Mouse (Mus musculus): ENCODE data around the gene Tsc22d1.

Gene Tsc22d1

DNA sequence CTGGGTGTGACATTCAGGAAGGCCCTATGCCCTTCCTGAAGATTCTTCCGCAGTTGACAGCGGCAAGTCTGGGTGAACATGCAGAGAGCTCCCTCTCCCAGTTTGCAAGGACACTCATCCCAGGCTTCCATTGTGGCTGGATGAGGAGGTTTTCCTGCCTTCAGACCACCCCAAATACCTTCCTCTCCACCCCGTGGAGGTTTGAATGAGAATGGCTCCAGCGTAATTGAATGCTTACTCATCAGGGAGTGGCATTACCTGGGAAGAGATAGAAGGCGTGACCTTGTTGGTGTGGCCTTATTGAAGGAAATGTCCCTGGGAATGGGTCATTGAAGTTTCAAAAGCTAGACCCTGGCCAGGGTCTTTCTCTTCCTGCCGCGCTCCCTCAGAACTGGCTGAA lies 100.9 kb downstream of the Tsc22d1 start:
- no peak for DNase-seq (ENCODE audit: low spot score in 2 of 2)

DNA sequence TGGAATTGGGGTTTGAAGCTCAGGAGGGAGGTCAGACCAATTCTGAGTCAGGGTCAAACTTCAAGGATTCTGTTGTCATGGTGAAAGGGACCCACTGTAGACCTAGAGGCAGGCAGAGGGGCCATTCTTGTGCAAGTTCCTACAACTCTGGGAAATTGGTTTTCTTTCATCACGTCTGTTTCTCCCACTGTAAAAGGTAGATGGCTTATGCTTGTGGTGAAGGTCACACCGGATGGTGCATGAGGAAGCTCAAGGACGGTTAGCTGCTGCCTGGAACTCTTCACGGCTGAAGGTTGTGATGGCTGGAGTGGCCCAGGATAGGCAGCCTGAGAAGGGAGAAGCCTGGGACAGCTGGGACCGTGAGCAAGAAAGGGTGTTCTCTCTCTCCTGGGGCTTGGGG lies 103.5 kb downstream of the Tsc22d1 start:
- no peak for DNase-seq (ENCODE audit: low spot score in 2 of 2)

DNA sequence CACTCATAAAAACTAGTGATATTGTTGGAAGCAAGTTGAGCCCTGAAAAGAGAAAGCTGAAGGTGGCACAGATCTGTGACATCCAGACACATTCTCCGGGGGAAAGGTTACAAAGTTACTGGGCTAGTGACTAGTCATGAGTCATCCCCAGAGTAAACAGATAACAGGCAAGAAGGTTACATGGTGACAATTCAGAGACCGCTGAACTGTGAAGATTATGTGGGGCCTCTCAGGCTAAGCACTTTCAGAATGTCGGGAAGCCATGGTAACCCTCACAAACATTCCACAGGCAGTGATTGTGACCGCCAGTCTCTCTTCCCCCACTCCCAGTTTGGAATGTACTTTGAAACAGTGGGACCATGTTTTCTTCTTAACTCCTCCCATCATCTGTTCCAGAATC lies 105.8 kb downstream of the Tsc22d1 start:
- no peak for DNase-seq (ENCODE audit: low spot score in 2 of 2)

DNA sequence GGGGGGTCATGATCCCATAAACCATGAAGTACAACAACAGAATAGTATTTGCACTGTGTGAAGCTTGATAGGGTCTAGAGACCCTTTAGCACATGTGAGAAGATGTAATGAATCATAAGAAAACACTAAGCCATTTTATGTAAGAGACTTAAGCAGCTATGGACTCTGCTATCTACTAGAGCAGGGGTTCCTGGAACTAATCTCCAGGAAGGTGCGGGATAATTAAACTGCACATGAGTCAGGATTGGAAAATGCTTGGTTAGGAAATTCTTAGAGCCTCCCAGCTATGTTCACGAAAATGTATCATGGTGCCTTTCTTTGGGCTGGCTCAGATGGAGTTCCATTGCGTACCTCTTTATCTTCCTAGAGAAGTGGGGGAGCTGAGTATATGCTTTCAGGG lies 106.5 kb downstream of the Tsc22d1 start:
- DNase-seq (ENCODE audit: low spot score in 2 of 2): no peak

DNA sequence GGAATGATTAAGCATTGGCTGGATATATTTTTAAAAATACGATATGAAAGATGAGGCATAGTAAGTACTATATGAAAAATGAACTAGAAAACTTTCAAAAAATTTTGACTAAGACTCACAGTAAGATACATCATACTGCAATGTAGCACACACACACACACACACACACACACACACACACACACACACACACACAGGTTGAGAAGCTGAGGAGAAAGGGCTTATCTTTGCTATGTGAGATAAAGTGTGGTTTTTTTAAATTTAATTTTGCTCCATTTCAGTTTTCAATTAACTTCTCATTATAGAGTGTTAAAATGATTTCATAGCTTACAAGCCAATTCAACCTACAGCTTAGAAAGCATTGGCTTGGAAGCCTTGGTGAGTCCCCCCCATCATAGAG lies 108.6 kb downstream of the Tsc22d1 start:
- no peak for DNase-seq (ENCODE audit: low spot score in 2 of 2)

DNA sequence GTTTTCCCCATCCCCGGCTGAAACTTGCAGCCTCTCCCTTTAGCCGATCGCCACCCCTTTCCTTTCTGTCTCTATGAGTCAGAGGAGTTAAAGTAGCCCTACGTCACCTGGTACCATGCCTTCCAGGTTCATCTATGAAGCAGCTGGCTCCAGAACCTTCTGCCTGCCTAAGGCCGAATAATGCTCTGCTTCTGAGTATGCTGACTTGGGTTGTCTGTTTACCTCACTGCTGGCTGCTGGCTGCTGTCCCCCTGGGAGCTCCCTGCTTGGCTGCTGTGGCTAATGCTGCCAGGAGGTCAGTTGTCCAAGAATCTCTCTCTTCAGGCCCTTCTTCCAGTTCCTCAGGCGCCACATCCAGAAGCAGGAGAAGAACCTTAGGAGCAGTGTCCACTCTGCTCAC lies 111.7 kb downstream of the Tsc22d1 start:
- no peak for DNase-seq (ENCODE audit: low spot score in 2 of 2)

DNA sequence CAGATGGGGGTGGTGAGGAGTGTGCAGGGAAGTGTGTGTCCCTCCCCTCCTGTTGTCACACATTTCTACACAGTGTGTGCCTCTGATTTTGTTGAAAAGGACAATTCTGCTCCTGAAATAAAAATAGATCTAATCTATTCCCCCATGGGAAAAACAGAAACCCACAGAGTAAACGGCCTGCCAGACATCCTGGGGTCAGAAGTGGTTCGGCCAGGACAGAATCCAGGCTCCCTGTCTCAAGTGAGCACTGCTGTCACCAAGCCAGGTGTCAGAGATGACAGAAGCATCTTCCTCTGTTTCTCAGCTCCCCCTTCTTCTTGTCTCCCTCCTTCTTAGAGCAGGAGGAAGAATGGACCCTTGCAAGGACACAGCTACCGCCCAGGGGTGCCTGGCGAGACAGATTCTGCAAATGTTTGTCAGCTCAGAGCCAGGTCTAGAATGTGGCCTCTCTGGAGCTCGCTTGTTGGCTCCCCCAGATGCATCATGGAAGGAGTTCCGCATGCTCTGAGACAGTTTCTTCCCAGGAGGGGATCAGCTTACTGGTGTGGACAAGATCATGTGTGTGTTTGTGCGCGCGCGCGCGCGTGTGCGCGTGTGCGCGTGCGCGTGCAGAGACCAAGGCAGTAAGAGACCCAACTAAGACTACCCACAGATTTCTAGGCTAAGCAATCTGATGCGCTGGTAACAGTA lies 112.4 kb downstream of the Tsc22d1 start:
- no peak for DNase-seq (ENCODE audit: low spot score in 2 of 2)

DNA sequence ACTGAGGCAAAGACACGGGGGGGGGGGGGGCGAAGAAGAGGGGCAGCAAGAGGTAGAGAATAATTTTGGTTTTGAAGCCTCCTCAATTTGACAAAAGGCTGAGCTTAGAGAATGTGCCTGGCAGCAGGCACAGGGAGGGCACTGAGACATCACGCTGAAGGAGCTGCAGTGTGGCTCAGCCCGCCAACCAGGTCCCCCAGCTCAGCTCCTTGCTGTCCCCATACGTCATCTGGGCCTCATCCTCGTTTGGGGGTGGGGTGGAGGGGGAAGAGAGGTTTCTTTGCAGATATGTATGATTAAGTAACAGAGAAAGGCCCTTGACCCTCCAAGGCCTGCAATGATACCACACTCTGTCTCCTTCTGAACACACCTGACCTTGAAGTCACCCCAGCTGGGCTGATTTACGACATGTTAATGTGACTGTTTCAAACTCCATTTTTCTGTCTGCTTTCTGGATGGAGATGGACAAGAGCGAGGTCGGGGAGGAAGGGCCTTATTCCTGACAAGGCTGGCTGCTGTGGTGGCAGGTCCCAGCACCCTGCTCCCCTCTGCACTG lies 113.1 kb downstream of the Tsc22d1 start:
- no peak for DNase-seq (ENCODE audit: low spot score in 2 of 2)

DNA sequence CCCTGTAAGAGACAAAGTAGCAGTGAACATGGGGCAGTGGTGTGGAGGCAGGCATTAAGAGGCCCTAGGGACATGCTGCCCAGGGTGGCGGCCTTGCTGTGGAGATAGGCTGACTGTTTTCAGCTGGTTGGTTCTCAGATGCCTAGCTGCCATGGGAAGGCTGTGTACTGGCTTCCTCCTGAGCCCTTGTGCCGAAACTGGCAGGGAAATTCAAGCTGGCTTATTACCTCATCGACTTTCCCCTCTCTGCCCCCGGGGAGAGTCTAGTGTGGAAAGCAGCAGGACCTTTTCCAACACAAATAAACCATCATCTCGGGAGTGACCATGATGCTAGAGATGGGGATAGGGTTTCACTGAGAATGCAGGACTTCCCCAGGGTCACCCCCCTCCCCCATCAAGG lies 113.9 kb downstream of the Tsc22d1 start:
- DNase-seq (ENCODE audit: low spot score in 2 of 2): no peak

DNA sequence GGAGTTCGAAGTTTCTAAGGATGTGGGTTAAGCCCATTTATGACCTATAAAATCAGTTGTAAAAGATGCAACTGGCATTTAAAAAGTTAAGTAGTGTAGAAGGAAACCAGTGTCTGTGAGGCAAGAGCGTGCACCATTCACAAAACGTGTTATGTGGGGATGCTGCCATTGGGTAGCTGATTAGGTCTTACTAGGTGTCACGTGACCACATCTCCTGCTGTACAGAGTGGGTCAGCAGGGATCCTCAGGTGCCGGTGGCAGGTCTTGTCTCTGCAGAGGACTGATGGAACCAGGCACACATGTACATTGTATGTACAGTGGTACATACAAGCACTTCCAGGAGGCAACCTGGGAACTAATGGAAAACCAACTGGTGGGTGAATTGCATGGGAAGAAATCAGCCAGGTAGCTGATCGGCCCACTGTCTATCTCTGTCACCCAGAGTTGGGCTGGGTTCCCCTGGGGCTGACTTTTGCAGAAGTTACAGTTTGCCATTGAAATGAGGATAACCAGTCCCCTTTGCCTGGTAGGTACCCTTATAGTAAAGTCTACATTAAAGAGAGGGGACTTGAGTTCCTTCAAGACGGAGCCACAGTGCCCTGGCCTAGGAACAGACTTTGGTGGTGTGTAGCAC lies 116.4 kb downstream of the Tsc22d1 start:
- no peak for DNase-seq (ENCODE audit: low spot score in 2 of 2)

DNA sequence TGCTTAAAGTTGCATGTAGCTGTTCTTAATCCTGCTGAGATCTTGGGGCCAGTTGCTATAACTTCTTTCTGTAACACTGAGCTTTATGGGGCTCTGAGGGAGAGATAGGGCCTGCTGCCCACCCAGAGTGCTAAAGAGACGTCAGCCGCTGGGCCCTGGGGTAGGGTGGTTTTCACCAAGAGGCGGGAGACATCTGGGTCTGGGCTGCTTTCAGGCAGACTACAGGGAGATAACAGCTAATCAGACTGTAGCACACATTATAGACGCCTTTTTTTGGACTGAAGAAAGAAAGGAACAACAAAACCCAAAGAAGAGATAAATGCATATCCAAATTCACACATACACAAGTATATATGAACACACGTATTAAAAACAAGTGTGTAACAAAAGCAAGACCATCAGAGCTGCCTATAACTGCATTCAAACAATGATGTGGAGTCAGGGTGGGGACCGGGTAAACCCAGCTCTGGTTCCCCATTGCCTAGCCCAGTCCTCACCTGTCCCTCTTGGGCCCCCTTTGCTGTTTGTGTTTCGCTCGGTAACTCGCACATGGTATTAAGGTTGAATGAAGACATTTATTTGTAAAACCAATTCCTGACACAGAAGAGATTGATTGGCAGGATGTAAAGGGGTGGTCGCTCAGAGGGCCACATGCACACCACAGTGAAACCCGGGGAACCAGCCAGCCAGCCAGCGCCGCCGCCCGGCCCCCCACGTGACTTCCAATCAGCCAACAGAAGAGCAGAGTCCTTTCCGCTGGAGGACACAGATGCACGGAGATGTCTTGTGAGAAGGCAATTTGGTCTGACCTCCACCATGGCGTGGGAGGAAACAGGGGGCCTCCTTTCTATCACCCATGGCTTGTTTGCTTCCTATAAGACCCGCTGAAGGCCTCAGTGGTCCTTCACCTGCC lies 117.8 kb downstream of the Tsc22d1 start:
- no peak for DNase-seq (ENCODE audit: low spot score in 2 of 2)

DNA sequence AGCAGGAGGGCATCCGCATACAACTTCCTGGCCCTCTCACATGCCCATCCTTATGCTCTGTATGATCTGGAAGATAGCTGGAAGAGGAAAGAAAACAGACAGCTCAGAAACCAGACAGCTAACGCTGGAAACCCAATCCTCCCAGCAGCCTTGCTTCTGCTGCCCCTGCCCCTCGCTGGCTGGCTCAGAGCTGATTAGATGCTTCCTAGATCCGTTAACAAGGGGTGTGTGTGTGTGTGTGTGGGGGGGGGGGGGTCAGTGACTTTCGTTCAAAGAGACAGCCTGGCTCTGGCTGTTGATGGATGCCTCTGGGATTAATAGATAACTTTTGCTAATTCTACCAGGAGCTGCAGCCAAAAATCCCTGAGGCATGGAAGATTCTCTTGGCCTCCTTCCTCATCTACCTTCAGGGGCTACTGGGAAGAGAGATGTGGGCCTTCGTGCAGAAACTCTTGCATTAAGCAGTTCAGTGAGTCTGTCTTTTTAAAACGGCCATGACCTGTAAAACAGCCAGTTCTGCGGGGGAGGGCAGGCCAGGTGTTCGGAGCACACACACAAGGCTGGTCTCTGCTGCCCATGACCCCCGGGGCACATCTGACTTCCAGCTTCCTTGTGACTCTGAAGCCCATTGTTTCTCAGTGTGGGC lies 118.5 kb downstream of the Tsc22d1 start:
- no peak for DNase-seq (ENCODE audit: low spot score in 2 of 2)

DNA sequence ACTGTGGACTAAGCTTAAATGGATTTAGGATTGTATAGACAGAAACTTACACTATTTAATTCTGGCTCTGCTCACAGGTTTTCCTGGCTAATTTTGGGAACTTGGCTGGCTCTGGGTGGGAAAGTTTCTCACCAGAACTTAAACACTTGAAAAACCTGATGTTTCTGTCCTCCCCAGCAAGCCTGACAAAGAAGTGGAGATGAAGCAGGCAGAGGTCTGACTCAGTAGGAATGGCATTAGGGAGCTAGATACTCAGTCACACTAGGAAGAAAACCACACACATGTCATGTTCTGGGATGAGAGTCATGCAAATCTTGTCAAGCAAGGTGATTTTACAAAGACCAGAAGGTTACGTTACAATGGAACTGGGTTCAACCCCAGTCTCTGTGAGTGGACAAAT lies 120.3 kb downstream of the Tsc22d1 start:
- DNase-seq (ENCODE audit: low spot score in 2 of 2): no peak

DNA sequence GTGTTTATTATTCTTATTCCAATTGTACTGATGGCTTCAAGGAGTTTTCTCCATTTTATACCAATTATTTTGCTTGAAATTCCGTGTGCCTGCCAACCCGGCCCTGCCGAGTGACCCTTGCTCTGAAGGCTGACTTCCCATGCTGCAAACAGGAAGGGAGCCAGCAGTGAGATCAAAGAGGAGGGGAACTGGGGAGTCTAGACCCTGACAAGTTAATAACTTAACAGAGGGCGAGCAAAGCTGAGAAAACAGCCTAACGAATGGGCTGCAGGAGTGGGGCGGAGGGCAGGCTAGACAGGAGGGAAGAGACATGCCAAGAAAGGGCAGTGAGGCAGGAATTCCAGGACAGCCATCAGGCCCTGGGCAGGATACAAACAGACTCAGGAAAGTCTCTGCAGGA lies 122.2 kb downstream of the Tsc22d1 start:
- DNase-seq (ENCODE audit: low spot score in 2 of 2): no peak

DNA sequence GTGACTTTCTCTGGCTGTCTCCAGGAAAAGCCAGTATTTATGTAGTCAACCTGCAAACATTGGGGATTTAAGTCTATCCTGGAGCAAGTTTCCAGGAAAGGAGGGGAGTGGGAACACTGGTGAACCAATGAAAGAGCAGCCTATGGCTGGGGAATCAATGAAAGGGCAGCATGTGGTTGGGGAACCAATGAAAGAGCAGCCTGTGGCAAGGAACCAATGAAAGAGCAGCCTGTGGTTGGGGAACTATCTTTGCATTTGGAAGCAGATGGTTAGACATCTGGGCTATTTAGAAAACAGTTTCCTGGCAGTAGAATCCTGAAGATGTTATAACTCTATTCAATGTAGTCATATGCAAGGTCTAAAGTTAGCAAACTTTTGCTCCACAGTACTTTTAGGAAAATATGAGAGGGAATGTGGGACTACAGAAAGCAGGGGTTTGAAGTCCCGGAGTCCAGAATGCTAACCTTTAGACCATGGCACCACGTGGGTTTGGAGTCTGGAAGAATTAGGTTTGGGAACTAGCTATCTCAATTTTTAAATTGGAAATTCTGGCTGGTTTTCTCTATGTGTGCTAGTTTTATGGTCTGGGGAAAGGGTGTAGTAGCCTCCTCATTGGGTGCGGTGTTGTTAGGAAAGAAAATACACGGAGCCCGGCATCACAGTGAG lies 125.4 kb downstream of the Tsc22d1 start:
- DNase-seq (ENCODE audit: low spot score in 2 of 2): no peak

DNA sequence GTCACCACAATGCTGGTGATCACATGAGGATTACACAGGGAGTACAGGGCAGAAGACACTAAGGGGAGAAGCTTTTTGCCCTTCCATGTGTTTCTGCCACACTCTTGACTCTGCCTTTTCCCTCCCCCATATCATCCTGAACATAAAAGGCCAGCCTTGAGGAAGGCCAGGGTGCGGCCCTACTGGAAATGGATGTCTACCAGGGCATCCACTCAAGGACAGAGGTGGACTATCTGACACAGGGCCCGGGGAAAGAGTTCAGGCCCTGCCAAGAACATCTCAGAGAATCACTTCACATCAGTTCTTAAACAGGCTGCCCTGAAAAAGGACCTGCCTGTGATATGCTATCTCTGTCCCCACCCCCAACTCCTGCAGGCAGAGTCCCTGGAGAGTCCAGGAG lies 126.6 kb downstream of the Tsc22d1 start:
- no peak for DNase-seq (ENCODE audit: low spot score in 2 of 2)

DNA sequence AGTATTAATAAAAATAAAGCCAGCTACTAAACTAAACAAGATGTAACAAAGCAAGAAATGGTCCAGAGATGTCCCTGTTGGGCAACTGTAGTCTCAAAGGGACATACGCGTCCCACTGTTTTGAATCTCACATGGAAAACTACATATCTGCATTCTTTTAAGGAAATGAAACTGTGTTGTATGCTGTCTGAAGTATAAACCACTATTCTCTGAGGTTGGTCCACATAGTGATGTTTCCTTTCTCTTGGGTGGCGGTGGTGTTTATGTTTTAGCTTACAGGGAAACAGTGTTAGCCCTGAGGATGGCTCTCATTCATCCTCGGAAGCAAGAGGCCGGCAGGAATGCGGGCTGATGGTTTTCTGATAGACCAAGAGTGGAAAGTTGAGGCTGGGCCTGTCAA lies 129.4 kb downstream of the Tsc22d1 start:
- DNase-seq (ENCODE audit: low spot score in 2 of 2): no peak

DNA sequence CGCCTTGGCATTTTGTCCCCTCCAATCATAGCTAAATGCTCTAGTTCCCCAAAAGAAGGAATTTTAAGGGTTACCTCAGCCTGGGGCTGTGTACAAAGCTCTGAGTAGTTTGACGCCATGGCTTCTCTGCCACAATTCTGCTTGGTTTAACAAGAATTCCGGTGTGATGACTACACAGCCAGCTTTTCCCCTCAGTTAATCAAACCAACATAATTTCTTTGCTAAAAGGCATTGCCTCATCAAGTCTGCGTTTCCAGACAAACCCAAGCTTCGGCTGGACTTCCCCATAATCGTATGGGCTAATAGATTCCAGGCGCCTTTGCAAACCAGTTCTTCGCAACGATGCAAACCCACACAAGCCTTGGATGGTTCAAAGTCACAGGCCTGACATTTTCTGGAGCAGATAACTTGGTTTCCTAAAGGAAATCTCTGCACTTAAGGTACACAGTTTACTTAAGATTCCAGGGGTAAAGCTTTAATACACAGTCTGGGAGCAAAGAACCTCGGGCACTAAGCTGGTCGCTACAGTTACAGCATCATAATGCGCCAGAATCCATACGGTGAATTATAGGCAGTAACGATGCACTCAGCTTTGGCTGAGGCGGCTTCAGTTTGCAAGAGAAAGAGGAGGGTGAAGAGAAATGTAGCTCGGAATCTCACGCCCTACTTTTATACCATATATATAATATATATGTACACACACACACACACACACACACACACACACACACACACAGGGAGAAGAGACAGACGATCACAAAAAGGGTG lies 140.7 kb downstream of the Tsc22d1 start:
- DNase-seq (ENCODE audit: low spot score in 2 of 2): no peak

DNA sequence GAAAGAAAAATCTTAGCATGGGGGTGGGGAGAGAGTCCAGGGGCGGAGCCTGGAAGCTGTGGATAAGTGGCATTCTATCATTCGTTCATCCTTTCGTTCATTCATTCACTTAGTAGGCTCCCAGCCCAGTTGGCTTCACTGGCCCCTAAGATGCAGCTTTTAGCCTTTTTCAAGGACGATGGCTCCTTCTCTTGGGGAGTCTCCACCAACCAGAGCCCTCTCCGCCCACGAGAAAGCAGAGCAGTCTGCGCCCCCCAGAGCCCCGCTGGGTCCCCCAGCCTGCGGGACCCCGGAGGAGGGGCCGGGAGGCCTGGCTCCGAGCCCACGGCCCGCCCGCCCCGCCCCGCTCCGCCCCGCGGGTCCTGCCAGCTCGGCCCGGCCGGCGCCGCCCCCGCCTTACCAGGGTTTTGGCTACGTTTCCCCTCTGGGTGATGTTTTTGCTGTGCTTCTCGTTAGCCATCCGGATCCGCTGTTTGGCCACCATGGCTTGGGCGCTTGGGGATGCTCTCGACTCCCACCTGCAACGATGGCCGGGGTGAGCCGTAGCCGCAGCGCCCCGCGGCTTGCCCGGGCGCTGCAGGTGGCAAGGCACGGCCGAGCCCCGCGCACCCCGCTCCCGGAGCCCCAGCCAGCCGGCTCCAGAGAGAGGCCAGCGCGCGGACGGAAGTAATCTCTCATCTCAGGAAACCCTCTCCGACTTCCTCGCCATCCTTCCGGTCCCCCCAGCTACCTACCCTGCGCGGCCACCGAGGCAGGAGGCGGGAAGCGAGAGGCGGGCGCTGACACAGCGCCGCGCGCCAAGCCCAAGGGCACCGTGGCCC lies 141.5 kb downstream of the Tsc22d1 start:
- peak; percentile 50 to 51 for DNase-seq (ENCODE audit: low spot score in 2 of 2)

DNA sequence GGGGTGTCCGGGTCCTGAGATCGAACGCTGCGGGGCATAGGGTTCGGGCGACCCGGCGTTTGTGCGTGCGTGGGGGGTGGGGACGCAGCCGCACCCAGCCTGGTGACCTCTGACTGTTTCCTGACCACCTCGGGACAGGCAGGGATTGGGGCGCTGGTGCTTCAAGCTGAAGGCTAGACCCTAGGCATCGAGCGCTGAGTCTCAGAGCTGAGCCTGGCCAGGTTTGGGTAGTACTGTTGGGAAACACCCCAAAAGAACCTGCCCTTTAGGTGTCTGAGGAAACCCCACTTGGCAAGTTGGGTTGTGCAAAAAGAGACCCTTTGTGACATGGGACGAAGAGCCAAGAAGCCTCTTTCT lies 142.1 kb downstream of the Tsc22d1 start, which contains the start of gene Serp2:
Gene Serp2 (minus strand): TSS at position 38 of the 357 bp plus-strand sequence.
- no peak for DNase-seq (ENCODE audit: low spot score in 2 of 2)
